Mouse (Mus musculus) G1E-ER4 (cell line): ENCODE data around the gene Cbarp. TPM values are rescaled to one million over a fixed set of nuclear protein-coding genes. Genes with fewer than 3 reads are reported as not detected.

ENCODE experiments used
- GATA1 ChIP-seq: IDR thresholded peaks from one replicate; pipeline ENCODE4 v1.8.0; 2012; ENCODE audit warnings: low read length, inconsistent platforms
- polyA plus RNA-seq: library from polyadenylated mRNA; stranded (reverse); fragments of >175 nt; gene quantifications from 2 replicates; pipeline ENCODE4 v1.2.3, GENCODE M21; 2012

Cbarp gene
- polyA plus RNA-seq = 53.6 and 59.0 TPM in 2 replicates

DNA sequence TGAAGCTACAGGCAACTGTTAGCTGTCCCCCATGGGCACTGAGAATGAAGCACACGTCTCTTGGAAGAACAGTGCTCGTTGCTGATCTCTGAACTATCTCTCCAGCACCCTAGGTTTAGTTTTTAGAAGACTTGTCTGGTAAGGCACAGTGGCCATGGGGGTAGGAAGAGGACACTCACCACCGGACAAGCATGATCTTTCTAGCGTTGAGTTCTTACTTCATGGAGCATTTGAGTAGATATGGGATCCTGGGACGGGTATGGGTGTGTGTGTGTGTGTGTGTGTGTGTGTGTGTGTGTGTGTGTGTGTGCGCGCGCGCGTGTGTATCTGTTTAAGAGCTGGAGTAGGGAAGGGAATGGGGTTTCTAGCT lies at the start of gene Cbarp:
TSS of gene Cbarp (minus strand) at position 170 of the 370 bp plus-strand sequence.
- no peak for TF ChIP-seq GATA1

DNA sequence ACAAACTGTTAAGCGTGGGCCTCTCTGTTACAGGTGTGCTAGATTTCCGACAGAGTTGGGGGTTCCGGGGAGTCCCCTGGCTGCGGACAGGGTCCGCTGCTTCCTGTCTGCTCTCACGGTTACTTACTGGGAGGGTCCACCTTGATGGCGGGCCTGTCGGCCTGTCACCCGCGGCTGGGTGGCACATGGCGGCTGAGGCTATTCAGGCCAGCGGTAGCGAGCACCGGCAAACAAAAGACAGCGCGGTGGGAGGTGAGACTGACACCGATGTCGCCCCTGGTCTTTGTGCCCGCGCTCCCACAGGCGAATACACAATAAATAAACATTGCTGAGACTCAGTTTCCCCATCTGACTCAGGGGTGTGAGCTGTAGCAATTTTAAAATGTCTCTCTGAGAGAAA lies 49.4 kb upstream of the Cbarp start:
- TF ChIP-seq GATA1 = no peak

DNA sequence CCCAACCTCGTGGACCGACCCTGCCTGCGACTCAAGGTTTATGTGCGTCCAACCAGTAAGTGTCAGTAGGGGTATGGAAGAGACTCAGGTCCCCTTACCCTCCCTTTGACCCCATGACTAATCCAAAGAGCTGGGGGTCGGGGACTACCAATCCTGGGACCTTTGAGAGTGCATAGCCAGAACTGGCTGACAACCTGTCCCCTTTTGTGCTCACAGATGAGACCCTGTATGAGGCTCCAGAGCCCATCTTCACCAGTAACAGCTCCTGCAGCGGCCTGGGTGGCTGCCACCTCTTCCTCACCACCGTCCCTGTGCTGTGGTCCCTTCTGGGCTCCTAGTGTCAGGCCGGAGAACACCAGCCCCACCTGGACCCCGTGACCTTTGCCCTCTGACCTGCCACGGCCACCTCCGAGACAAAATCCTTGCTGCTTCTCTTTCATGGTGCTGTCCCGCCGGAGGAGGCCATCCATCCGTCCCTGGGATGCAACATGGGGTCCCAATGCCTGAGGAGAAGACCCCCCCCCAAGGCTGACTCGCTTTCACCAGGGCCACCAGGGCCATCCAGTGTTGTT lies 47.9 kb upstream of the Cbarp start:
- no peak for TF ChIP-seq GATA1

DNA sequence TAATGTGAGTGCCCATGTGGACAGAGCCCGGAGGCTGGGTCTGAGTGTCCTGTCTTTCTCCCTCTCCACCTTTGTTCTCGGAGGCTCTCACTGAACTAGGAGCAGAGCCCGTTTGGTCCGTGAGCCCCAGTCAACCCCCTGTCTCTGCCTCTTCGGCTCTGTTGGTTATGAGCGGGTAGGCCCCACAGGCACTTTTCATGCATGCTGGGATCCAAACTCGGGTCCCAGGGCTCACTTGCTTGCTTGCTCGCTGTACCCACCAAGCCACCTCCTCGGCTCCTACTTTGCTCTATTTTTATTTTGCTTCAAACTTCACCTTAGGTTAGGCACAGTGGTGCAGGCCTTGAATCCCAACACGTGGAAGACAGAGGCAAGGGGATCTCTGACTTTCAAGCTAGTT lies 47.1 kb upstream of the Cbarp start:
- TF ChIP-seq GATA1 = no peak

DNA sequence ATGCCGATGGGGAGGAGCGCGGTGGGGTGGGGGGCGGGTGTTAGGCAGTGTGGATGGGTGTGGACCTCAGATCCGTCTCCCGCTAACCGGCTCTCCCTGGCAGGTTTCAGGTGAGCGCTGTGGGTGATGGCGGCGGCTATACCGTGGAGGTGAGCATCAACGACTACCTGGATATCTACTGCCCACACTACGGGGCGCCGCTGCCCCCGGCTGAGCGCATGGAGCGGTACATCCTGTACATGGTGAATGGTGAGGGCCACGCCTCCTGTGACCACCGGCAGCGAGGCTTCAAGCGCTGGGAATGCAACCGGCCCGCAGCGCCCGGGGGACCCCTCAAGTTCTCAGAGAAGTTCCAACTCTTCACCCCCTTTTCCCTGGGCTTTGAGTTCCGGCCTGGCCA lies 46.0 kb upstream of the Cbarp start:
- no peak for TF ChIP-seq GATA1

DNA sequence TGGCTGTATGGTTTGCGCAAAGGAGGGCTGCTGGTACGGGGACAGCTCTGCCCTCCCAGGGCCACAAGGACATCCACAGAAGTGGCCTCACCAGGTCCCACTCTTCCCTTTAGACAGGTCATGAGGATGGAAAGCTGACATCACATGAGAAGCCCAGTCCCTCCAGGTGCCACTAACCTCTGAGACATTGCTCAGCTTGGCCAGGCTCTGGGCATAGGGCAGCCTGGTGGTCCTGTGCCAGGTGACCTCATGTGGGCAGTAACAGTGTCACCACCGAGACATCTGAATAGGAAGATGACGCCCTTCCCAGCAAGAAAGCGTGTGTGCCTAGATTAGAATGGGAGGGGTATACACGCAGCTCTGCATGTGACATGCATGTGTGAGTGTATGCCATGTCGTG lies 41.9 kb upstream of the Cbarp start:
- TF ChIP-seq GATA1 = no peak

DNA sequence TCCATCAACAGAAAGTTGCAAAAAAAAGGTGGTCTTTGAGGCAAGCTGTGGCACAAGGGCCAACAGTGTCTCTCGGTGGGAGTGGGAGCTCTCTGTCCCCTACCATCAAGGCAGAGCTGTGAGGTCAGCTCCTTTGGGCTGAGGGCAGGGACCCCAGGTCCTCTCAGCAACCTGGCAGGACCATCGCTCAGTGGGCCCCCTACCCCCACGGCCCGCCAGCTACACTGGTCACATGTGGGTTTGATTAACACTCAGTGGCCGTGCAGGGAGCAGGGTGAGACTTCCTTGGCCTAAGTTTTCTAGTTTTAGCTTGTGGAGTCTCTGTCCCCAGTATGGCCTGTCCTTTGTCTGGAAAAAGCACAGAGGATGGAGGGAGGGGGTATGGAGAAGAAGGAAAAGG lies 40.2 kb upstream of the Cbarp start:
- TF ChIP-seq GATA1 = no peak

DNA sequence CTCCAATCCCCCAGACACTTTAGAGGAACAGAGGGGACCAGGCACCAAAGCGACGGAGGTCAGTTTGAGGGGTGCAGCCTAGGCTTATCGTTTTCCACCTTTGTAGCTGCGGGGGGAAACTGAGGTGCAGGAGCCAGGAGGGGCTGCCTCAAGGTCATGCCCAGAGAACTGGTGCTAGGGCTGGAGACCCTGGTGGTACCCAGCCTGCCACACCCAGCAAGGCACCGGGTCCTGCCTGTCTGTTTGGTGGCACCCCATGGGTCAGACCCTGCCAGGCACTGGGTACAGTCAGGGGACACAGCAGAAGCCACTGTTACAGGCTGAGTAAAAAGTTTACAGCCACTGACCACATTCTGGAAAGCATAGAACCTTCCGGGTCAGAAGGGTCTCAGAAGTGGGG lies 39.7 kb upstream of the Cbarp start:
- TF ChIP-seq GATA1 = no peak

DNA sequence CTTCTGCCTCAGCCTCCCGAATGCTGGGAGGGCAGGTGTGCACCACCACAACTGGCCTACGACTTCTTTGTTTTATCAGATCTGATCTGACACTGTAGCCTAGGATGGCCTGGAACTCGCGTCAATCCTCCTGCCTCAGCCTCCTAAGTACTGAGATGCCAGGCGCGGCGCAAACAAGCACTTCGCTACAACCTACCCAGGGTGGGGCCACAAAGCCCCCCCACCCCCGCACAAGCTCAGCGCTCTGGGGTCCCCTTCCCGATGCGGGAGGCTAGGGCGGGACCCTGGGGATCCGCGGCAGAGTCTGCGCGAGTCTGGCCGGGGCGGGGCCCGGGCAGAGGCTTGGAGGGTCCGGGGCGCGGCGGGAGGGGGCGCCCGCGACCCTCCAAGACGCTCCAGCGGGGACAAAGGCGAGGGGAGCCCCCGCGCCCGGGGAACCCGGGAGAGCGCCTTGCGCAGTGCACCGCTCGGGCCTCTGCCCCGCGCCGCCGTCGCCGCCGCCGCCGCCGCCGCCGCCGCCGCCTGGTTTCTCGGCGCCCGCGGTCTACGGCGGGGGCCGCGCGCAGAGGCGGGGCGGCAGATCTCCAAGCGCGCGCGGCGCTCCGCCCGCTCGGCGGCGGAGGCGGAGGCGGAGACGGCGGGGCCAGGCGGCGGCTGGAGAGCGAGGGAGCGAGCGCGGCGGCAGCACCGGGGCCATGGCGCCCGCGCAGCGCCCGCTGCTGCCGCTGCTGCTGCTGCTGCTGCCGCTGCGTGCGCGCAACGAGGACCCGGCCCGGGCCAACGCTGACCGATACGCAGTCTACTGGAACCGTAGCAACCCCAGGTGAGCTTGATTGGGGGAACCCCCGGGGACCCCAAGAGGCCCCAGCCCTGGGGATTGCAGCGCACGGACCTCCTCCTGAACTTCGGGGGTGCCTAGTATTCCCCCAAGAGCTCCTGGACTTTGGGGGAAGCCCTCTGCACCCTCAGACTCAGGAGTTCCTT lies 38.7 kb upstream of the Cbarp start, which contains the start of gene Efna2:
TSS of gene Efna2 (plus strand) at position 415 of the 984 bp plus-strand sequence.
- no peak for TF ChIP-seq GATA1

DNA sequence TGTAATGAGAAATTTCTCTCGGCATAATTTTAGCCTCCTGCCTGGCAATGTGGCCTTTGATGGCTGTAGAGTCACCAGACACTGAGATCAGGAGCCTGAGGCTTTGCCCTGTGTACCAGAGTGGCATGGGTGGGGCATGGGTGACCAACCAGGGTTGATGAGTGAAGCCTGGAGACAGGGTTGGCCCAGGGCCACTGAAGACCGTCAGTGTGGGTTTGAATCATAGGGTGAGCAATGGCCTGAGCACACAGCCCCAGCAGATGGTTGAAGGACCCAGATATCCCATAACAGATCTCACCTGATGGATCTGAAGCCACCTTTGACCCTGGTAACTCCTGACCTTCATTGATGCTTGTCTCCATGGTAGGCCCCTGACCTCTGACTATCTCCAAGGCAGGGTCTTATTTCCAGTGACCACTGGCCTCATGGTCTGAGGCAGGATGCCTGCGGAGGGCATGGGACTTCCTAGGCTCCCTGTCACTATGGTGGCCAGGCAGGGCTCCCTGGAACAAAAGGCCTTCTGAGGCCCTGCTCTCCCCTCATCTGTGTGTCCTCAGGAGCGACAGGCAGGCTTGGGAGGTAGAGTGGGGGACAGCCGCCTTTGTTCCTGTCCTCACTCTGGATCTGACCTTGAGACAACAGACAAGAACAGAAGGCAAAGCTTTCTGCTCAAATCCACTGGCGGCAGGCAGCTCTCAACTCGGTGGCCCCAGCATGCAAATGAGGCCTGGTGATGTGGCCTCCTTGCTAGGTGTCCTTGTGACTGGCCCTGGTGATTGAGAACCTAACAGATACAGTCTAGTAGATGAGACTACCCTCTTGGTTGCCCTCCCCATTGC lies 37.0 kb upstream of the Cbarp start:
- no peak for TF ChIP-seq GATA1

DNA sequence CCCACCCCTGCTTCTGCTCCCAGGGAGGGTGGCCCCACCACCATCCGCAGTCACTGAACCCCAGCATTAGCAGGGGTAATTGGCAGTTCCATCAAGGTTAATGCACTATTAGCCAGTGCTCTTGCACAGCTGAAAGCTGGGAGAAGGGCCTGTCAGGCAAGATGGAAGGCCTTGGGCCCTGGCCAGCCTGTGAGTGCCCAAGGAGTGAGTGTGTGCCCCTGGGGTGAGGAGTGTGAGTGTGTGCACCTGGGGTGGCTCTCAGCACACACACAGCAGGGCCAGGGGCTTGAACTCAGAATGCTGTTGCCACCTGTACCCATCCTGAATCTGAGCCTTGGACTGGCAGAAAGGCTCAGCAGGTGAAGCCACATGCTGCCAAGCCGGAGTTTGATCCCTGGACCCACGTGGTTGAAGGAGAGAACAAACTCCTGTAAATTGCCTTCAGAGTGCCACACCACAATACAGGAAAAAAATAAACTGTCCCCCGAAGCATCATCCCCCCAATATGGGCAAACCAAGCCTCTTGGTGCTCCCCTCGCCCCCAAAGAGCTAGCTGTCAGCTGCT lies 35.7 kb upstream of the Cbarp start:
- TF ChIP-seq GATA1 = no peak

DNA sequence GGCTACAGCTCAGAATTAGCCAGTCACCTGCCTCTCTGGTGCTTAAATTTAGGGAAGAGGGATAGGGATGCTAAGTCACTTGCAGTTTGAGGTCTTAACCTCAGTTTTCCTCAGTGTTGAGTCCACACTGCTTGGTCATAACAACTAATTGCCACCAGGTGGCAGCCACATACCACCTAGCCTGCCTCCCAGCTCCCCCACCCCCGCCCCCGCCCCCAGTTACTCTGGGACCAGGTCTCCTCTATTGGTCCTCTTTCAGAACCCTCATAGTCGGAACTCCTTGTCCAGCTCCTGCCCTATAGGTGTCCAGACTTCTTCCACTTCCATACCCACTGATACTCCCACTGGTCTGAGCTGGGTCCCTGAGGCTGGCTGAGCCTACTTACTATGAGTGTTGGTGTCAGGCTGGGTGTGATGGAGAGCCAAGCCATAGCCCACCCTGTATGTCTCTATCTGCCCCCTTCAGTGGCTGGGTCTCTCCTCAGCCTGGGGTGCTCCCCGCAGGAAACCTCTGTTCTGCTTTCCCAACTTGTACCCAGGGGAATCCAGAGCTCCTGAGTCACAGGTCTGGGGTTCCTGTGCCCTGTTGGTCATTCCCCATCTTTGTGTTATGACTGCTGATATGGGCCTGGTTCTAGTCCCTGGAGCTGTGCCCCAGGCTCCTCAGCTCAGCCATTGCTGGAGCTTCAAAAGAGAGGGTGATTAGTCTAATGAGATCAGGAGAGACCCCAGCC lies 35.1 kb upstream of the Cbarp start:
- TF ChIP-seq GATA1 = no peak

DNA sequence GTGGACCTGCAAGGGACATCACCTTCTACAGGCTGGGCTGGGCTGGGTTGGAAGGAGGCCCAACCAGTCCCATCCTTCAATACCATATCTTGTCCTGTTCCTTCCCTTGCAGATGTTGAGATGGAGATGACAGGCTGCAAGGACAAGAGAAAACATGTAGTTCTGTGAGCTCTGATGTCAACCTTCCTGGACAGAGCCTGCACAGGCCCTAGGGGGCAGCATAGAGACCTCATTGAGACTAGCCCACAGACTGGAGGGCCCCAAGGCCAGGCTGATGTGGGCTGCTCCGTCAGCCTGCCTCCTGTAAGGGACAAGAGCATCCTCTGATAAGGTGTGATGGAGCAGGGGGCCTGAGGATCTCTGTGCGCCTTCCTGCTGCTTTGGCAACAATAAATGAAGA lies 34.1 kb upstream of the Cbarp start:
- no peak for TF ChIP-seq GATA1

DNA sequence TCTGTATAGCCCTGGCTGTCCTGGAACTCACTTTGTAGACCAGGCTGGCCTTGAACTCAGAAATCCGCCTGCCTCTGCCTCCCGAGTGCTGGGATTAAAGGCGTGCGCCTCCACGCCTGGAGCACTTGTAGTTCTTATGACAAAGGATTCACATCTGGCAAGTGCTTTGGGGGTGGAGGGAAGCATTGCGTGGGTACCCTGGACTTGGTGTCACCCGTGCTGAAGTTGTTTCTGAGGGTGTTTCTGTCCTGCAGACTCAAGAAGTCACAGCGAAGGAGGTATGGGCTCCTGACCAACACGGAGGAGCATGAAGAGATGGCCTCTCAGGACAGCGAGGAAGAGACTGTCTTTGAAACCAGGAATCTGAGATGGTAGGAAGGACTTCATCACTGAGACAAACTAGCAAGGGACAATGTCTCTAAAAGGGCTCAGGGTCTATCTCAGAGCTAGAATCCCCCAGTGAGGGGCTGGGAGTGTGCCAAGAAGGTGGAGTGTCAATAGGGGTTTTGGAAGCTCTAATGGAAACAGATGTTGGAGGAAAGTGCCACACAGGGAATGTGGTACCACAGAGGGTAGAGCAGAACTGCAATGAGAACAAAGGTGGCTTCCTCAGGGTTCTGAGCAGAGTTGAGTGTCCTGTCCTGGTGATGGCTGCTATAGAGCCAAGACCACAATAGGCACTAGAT lies 33.5 kb upstream of the Cbarp start:
- TF ChIP-seq GATA1 = no peak
